Mouse (Mus musculus) CH12.LX (cell line): ENCODE data around the gene Vkorc1l1. TPM values are rescaled to one million over a fixed set of nuclear protein-coding genes. Genes with fewer than 3 reads are reported as not detected.

Experiments
- DNase-seq: peaks from one replicate; pipeline ENCODE4 v3.0.0-alpha.2; 2013; ENCODE audit errors: extremely low read depth
- H3K27ac ChIP-seq: 2 replicates; pipeline ENCODE4 v1.5.1; 2012; ENCODE audit warnings: low read depth, mild to moderate bottlenecking, control low read depth, moderate library complexity; ENCODE audit not compliant: insufficient read depth
- H3K27me3 ChIP-seq: replicated peaks from 2 replicates; pipeline ENCODE3; 2012; ENCODE audit warnings: inconsistent platforms
- H3K36me3 ChIP-seq, 2 experiments: replicated peaks in 1 of 2; 2 replicates each; pipeline versions ENCODE3 to v1.6.1; 2012; ENCODE audit warnings: inconsistent platforms in 1 of 2, low read length in 1 of 2, mild to moderate bottlenecking in 1 of 2, mixed read lengths in 1 of 2, moderate library complexity in 1 of 2; ENCODE audit not compliant: control insufficient read depth in 1 of 2, insufficient read depth in 1 of 2
- H3K4me1 ChIP-seq, 2 experiments: 2 replicates each; pipeline ENCODE4 v1.6.1; 2012; ENCODE audit warnings: inconsistent platforms in 1 of 2, moderate library complexity in 1 of 2; ENCODE audit not compliant: insufficient read depth in 2 of 2, control insufficient read depth in 1 of 2
- H3K4me2 ChIP-seq: 2 replicates; pipeline ENCODE4 v1.6.1; 2012; ENCODE audit warnings: low read depth, mild to moderate bottlenecking, control low read depth; ENCODE audit not compliant: poor library complexity, insufficient read depth, severe bottlenecking
- H3K4me3 ChIP-seq, 3 experiments: fragments of 150-350 bp in 1 of 3; sonication (generic) in 1 of 3; replicated peaks in 1 of 3; 2 replicates each; pipeline versions ENCODE3 to v1.5.1; 2011 to 2012; ENCODE audit warnings: low read depth in 2 of 3, low read length in 2 of 3, mild to moderate bottlenecking in 2 of 3, moderate library complexity in 2 of 3, control low read depth in 1 of 3, improper control_type of control experiment in 1 of 3, inconsistent platforms in 1 of 3, mixed read lengths in 1 of 3; ENCODE audit not compliant: poor library complexity in 1 of 3
- H3K79me2 ChIP-seq: replicated peaks from 2 replicates; pipeline ENCODE4 v1.6.1; 2012; ENCODE audit warnings: mild to moderate bottlenecking, moderate library complexity; ENCODE audit not compliant: control insufficient read depth, poor library complexity, insufficient read depth, severe bottlenecking; ENCODE audit errors: extremely low read depth
- H3K9ac ChIP-seq: 2 replicates; pipeline ENCODE4 v1.6.1; 2012; ENCODE audit warnings: low read depth, mild to moderate bottlenecking, control low read depth, moderate library complexity; ENCODE audit not compliant: insufficient read depth
- H3K9me3 ChIP-seq: replicated peaks from 2 replicates; pipeline ENCODE3; 2012; ENCODE audit warnings: low read length, inconsistent platforms, mixed read lengths
- CHD1 ChIP-seq: IDR thresholded peaks from 2 replicates; pipeline ENCODE4 v1.6.1; 2012; ENCODE audit warnings: low read depth, low read length, improper control_type of control experiment, inconsistent platforms
- CHD2 ChIP-seq: IDR thresholded peaks from 2 replicates; pipeline ENCODE4 v1.6.1; 2011; ENCODE audit warnings: low read length, improper control_type of control experiment
- CTCF ChIP-seq, 2 experiments: IDR thresholded peaks in 1 of 2; conservative IDR thresholded peaks in 1 of 2; 2 replicates each; pipeline ENCODE4 v1.5.1; 2011 to 2012; ENCODE audit warnings: low read depth in 2 of 2, low read length in 2 of 2, improper control_type of control experiment in 1 of 2, inconsistent platforms in 1 of 2, mild to moderate bottlenecking in 1 of 2, moderate library complexity in 1 of 2
- ELF1 ChIP-seq: IDR thresholded peaks from 2 replicates; pipeline ENCODE4 v1.6.1; 2014; ENCODE audit warnings: low read depth, mild to moderate bottlenecking, inconsistent platforms, low read length, improper control_type of control experiment
- EP300 ChIP-seq: IDR thresholded peaks from 2 replicates; pipeline ENCODE4 v1.6.1; 2011; ENCODE audit warnings: low read length, improper control_type of control experiment
- ETS1 ChIP-seq: conservative IDR thresholded peaks from 2 replicates; pipeline ENCODE4 v1.6.1; 2012; ENCODE audit warnings: low read depth, mild to moderate bottlenecking, inconsistent platforms, low read length, improper control_type of control experiment, moderate library complexity
- IRF4 ChIP-seq: IDR thresholded peaks from 2 replicates; pipeline ENCODE4 v1.6.1; 2014; ENCODE audit warnings: low read depth, mild to moderate bottlenecking, inconsistent platforms, low read length, improper control_type of control experiment
- JUN ChIP-seq: IDR thresholded peaks from 2 replicates; pipeline ENCODE4 v1.6.1; 2011; ENCODE audit warnings: low read depth, mild to moderate bottlenecking, low read length, improper control_type of control experiment, moderate library complexity; ENCODE audit not compliant: insufficient read depth
- NELFE ChIP-seq: IDR thresholded peaks from 2 replicates; pipeline ENCODE4 v1.6.1; 2011; ENCODE audit warnings: low read depth, low read length, improper control_type of control experiment
- NRF1 ChIP-seq: IDR thresholded peaks from 2 replicates; pipeline ENCODE4 v1.6.1; 2014; ENCODE audit warnings: low read depth, mild to moderate bottlenecking, inconsistent platforms, low read length, improper control_type of control experiment, moderate library complexity
- PAX5 ChIP-seq: IDR thresholded peaks from 2 replicates; pipeline ENCODE4 v1.6.1; 2012; ENCODE audit warnings: low read length, inconsistent platforms, mixed read lengths
- TCF12 ChIP-seq: IDR thresholded peaks from 2 replicates; pipeline ENCODE4 v1.6.1; 2014; ENCODE audit warnings: low read depth, mild to moderate bottlenecking, inconsistent platforms, low read length, improper control_type of control experiment
- ZKSCAN1 ChIP-seq: IDR thresholded peaks from 2 replicates; pipeline ENCODE4 v1.6.1; 2012; ENCODE audit warnings: low read depth, inconsistent platforms, low read length, improper control_type of control experiment, borderline replicate concordance
- ZMIZ1 ChIP-seq: IDR thresholded peaks from 2 replicates; pipeline ENCODE4 v1.6.1; 2012; ENCODE audit warnings: low read depth, mild to moderate bottlenecking, inconsistent platforms, low read length, improper control_type of control experiment
- ZNF384 ChIP-seq: IDR thresholded peaks from 2 replicates; pipeline ENCODE4 v1.6.1; 2012; ENCODE audit warnings: low read depth, low read length, improper control_type of control experiment, inconsistent platforms
- dilution Hi-C: fragments of 300-500 bp; cut with MboI; formaldehyde crosslinking; loops from 2 replicates; pipeline ENCODE4 v1.14.3; 2020; ENCODE audit warnings: low sequenced_read_pairs; ENCODE audit not compliant: extremely low pct_unique_long_range_greater_than_20kb, extremely low pct_ligation_motif_present
- in situ Hi-C: fragments of 300-500 bp; cut with MboI; formaldehyde crosslinking; loops from 3 replicates; pipeline ENCODE4 v1.14.3; 2019; ENCODE audit warnings: low sequenced_read_pairs, low pct_ligation_motif_present, low pct_unique_long_range_greater_than_20kb, mixed read lengths
- polyA plus RNA-seq: library from polyadenylated mRNA; unstranded; fragments of >175 nt; gene quantifications from 2 replicates; pipeline ENCODE4 v1.2.1, GENCODE M21; 2012; ENCODE audit warnings: low read depth; ENCODE audit not compliant: insufficient read length
- total RNA-seq, 2 experiments: library from RNA; depleted of rRNA; stranded (reverse); fragments of 300-350 nt in 1 of 2; fragments of >200 nt in 1 of 2; gene quantifications; 2 replicates each; pipeline ENCODE4 v1.2.3; 2012 to 2014

Gene Vkorc1l1
- total and polyA plus RNA-seq, 3 experiments = 8.7 to 33.1 (median 31.4) TPM

GRCm38 (mm10) chr5:129991898-129992297, 50.1 kb downstream of the Vkorc1l1 start:
- no peaks in the 10 kb centered on the region for H3K79me2 ChIP-seq
- H3K9me3 ChIP-seq = no peaks in the 10 kb centered on the region
- peaks cover 3 to 10% of the 10 kb centered on the region in 2 experiments; a peak in 1 of 4 replicates for H3K4me1 ChIP-seq
- no peak overlapping the region for H3K9ac ChIP-seq
- TF ChIP-seq NRF1 (no peak), TCF12 (no peak), ZKSCAN1 (no peak)
- TF ChIP-seq, all 38 proteins: peak for 0
- Histone ChIP-seq H3K4me2 (no peak overlapping the region), H3K27ac (no peak overlapping the region), H3K36me3 (peaks cover 76 to 94% of the 10 kb centered on the region in 2 experiments), H3K27me3 (no peaks in the 10 kb centered on the region), H3K4me3 (no peak overlapping the region)
- in situ Hi-C loops = no loop called here
- no peak for DNase-seq
- dilution Hi-C loops = no loop called here

DNA sequence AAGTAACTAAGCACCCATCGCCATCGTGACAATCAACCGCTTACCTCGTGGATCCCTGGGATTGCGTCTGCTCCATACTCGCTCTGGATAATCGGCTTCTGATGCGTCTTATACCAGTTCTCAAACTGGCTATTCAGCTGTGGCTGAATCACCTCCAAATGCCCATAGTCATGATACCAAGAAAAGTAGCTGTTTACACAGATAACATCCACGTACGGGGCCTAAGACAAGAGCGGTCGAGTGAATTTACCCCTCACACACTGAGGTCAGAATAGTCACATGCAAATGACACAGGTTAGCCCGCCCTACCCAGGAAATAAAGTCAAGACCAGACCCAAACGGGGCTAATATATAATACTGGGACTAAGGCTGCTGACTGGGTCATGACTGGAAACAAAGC, 51.6 kb downstream of the Vkorc1l1 start:
- Histone ChIP-seq H3K9ac (no peak overlapping the region), H3K4me1 (peaks cover 3 to 21% of the 10 kb centered on the region in 2 experiments; a peak in 1 of 4 replicates), H3K36me3 (peaks cover 81 to 95% of the 10 kb centered on the region in 2 experiments), H3K27me3 (no peaks in the 10 kb centered on the region), H3K9me3 (no peaks in the 10 kb centered on the region), H3K79me2 (no peaks in the 10 kb centered on the region), H3K4me2 (no peak overlapping the region), H3K4me3 (no peak overlapping the region), H3K27ac (no peak overlapping the region)
- dilution Hi-C loops = no loop called here
- no peak for DNase-seq
- TF ChIP-seq PAX5 (no peak), ZKSCAN1 (no peak), ELF1 (no peak), IRF4 (no peak)
- in situ Hi-C loops = no loop called here

DNA sequence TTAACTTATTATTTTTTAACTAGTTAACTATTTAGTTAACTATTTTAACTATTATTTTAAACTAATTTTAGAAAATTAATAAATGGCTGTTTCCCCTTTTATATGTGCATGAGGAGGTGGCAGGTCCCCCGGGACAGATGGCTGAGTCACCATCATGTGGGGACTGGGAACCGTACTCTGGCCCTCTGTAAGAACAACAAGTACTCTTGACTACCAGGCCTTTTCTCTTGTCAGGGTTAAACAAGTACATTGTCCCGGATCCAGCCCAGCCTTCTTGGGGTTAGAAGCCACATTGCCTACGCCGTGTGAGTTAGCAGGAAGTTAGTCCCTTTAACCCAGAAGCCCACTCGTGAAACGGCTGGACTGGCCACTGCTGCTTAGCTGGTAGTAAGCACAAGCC, 53.2 kb downstream of the Vkorc1l1 start:
- Histone ChIP-seq H3K4me3 (no peak overlapping the region), H3K79me2 (no peaks in the 10 kb centered on the region), H3K27ac (no peak overlapping the region), H3K4me2 (no peak overlapping the region), H3K4me1 (peaks cover 5 to 34% of the 10 kb centered on the region in 2 experiments; a peak in 3 of 4 replicates), H3K36me3 (peaks cover 69 to 95% of the 10 kb centered on the region in 2 experiments), H3K9ac (no peak overlapping the region), H3K9me3 (no peaks in the 10 kb centered on the region), H3K27me3 (no peaks in the 10 kb centered on the region)
- no peak for TF ChIP-seq IRF4
- no peak for TF ChIP-seq CTCF (conservative IDR thresholded peaks at IDR 0.05 in 1 of 2, IDR thresholded peaks at IDR 0.05 in 1 of 2; ENCODE audit: low read depth in 2 of 2, low read length in 2 of 2)
- TF ChIP-seq ELF1 = no peak
- TF ChIP-seq EP300 = no peak
- TF ChIP-seq JUN = no peak
- TF ChIP-seq NELFE = no peak
- TF ChIP-seq ZNF384 = no peak
- no peak for TF ChIP-seq ETS1
- TF ChIP-seq CHD2 = no peak
- TF ChIP-seq CHD1 = no peak
- TF ChIP-seq ZMIZ1 = no peak
- dilution Hi-C loops (no loop called here), in situ Hi-C loops (no loop called here)
- DNase-seq = peak; percentile 38
